Mouse (Mus musculus) liver, embryonic 11.5 days (tissue): ENCODE data around the gene Klhl3. TPM values are rescaled to one million over a fixed set of nuclear protein-coding genes. Genes with fewer than 3 reads are reported as not detected.
A peak's percentile ranks its signal among the peaks of the same experiment; 100 is the strongest.

Experiments used
- ATAC-seq: fragments of 200-750 bp; cut with Nextera tagmentation; replicated peaks from 2 replicates; pipeline ENCODE4 v1.8.0; 2017; ENCODE audit warnings: moderate number of reproducible peaks, mild to moderate bottlenecking, moderate TSS enrichment, moderate library complexity; ENCODE audit not compliant: low FRiP score
- DNase-seq: peaks from one replicate; pipeline ENCODE4 v3.0.0-alpha.2; 2017; ENCODE audit warnings: low spot score
- H3K27ac ChIP-seq: fragments of 300-500 bp; sonication (generic); 2 replicates; pipeline ENCODE4 v1.5.1; 2014; ENCODE audit warnings: mild to moderate bottlenecking, low read depth, low read length, control low read depth
- H3K27me3 ChIP-seq: fragments of 300-500 bp; sonication (generic); replicated peaks from 2 replicates; pipeline ENCODE4 v1.6.1; 2014; ENCODE audit warnings: low read length, mixed read lengths; ENCODE audit not compliant: control insufficient read depth, insufficient read depth
- H3K36me3 ChIP-seq: fragments of 300-500 bp; sonication (generic); 2 replicates; pipeline ENCODE4 v1.6.1; 2014; ENCODE audit warnings: mild to moderate bottlenecking, low read length, moderate library complexity, mixed read lengths; ENCODE audit not compliant: control insufficient read depth, insufficient read depth
- H3K4me1 ChIP-seq: fragments of 300-500 bp; sonication (generic); replicated peaks from 2 replicates; pipeline ENCODE4 v1.6.1; 2014; ENCODE audit warnings: low read length, mixed read lengths; ENCODE audit not compliant: control insufficient read depth, insufficient read depth
- H3K4me2 ChIP-seq: fragments of 300-500 bp; sonication (generic); 2 replicates; pipeline ENCODE4 v1.6.1; 2014; ENCODE audit warnings: mild to moderate bottlenecking, control low read depth, moderate library complexity
- H3K4me3 ChIP-seq: fragments of 300-500 bp; sonication (generic); 2 replicates; pipeline ENCODE4 v1.5.1; 2014; ENCODE audit warnings: low read depth, low read length, control low read depth
- H3K9ac ChIP-seq: fragments of 300-500 bp; sonication (generic); 2 replicates; pipeline ENCODE4 v1.6.1; 2014; ENCODE audit warnings: low read depth, low read length, control low read depth
- H3K9me3 ChIP-seq: fragments of 300-500 bp; sonication (generic); 2 replicates; pipeline ENCODE4 v1.6.1; 2016; ENCODE audit warnings: low read length, inconsistent platforms, mixed read lengths; ENCODE audit not compliant: control insufficient read depth
- WGBS: fragments of 180-500 bp; shearing (Covaris S2); extraction: QIAGEN DNeasy Blood & Tissue Kit; methylation state at CpG from one replicate; pipeline ENCODE4 v1.1.7; 2014; 5-methylcytosine and 5-hydroxymethylcytosine counted together
- polyA plus RNA-seq: library from polyadenylated mRNA; unstranded; fragments of >200 nt; fragmentation: Nextera tagmentation; extraction: Ambion mirVana; gene quantifications from 2 replicates; pipeline ENCODE4 v1.2.1, GENCODE M21; 2014

Klhl3 gene
- polyA plus RNA-seq, 1 experiment from 2014 or later: 2.7 TPM

- H3K9ac ChIP-seq: no peak overlapping the region
- no peak overlapping the region for H3K27ac ChIP-seq
- no peaks in the 10 kb centered on the region for H3K27me3 ChIP-seq
- WGBS: 69% methylated on average over 5 of the region's 5 CpGs
- no peak for ATAC-seq
- no peak for DNase-seq
- H3K4me3 ChIP-seq: no peak overlapping the region
- H3K4me2 ChIP-seq: no peak overlapping the region
- no peaks in the 10 kb centered on the region for H3K36me3 ChIP-seq
- no peaks in the 10 kb centered on the region for H3K9me3 ChIP-seq
- H3K4me1 ChIP-seq: no peaks in the 10 kb centered on the region
Measured at GRCm38 (mm10) chr13:58049121-58049520, 64.3 kb downstream of the Klhl3 start.

DNA sequence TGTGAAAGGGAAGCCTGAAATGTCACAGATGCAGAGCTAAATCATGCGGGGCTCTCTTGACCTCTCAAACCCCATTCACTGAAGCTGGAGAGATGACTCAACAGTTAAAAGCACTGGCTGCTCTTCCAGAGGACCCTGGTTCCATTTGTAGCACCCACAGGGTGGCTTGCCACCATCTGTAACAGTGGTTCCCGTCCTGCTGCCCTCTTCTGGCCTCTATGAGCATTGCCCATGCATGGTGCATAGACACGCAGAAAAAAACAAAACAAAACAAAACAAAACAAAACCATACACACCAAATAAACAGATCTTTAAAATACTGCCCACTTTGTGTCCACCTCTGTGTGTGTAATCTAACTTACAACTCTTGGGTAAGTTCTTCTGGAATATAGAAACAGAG is 65.3 kb downstream of the Klhl3 start:
- H3K9me3 ChIP-seq: no peaks in the 10 kb centered on the region
- H3K27me3 ChIP-seq: no peaks in the 10 kb centered on the region
- no peak overlapping the region for H3K9ac ChIP-seq
- no peak for ATAC-seq
- H3K4me1 ChIP-seq: no peaks in the 10 kb centered on the region
- H3K36me3 ChIP-seq: no peaks in the 10 kb centered on the region
- H3K4me3 ChIP-seq: no peak overlapping the region
- 78% methylated on average over 3 of the region's 3 CpGs for WGBS
- no peak for DNase-seq
- H3K27ac ChIP-seq: no peak overlapping the region
- H3K4me2 ChIP-seq: no peak overlapping the region

DNA sequence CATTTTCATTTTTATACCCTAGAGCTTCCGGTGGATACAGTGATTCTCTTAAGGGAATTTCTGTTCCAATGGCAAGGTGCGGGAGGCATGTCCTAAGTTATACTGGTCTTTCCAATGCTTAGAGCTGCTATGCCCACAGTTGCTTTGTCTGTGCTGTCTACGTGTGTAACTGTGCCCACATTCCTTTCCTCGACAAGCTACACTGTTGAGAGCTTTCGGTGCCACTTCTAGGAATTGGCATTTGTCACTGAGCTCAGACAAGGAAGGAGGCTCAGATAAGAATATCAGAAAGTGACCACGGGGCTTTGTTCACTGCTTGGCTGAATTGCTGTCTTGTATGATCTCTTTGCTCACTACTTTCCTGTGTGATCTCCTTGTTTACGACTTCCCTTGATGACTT is 67.2 kb downstream of the Klhl3 start:
- ATAC-seq (peak; percentile 71), DNase-seq (no peak)
- WGBS: 57% methylated on average over 7 of the region's 7 CpGs
- Histone ChIP-seq H3K4me2 (no peak overlapping the region), H3K9ac (no peak overlapping the region), H3K27ac (no peak overlapping the region), H3K4me1 (no peaks in the 10 kb centered on the region), H3K36me3 (no peaks in the 10 kb centered on the region), H3K9me3 (no peaks in the 10 kb centered on the region), H3K27me3 (no peaks in the 10 kb centered on the region), H3K4me3 (no peak overlapping the region)

GRCm38 (mm10) chr13:58045278-58045677 is 68.1 kb downstream of the Klhl3 start:
- Histone ChIP-seq H3K9me3 (no peaks in the 10 kb centered on the region), H3K27me3 (no peaks in the 10 kb centered on the region), H3K4me1 (no peaks in the 10 kb centered on the region), H3K9ac (no peak overlapping the region), H3K4me2 (no peak overlapping the region), H3K4me3 (no peak overlapping the region), H3K27ac (no peak overlapping the region), H3K36me3 (no peaks in the 10 kb centered on the region)
- 59% methylated on average over 4 of the region's 4 CpGs for WGBS
- DNase-seq (no peak), ATAC-seq (no peak)

DNA sequence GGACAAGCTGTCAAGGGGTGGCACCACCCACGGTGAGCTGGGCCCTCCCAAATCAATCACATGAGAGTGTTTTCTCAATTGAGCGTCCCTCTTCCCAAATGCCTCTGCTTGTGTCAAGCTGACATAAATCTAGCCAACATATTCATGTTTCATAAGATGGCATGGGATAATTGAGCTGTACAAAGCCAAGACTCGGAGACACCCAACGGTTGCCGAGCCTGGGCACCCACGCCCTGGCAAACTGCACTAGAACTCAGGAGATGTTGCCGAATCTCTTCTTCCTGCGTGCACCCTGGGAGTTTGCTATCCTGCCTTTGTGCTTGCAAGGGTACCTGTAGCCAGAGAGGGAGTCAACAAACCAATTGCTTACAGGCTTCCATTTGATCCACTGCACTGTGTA is 70.1 kb downstream of the Klhl3 start:
- H3K27me3 ChIP-seq: no peaks in the 10 kb centered on the region
- H3K9me3 ChIP-seq: no peaks in the 10 kb centered on the region
- no peak overlapping the region for H3K4me2 ChIP-seq
- H3K27ac ChIP-seq: no peak overlapping the region
- ATAC-seq (no peak), DNase-seq (no peak)
- 93% methylated on average over 8 of the region's 8 CpGs for WGBS
- H3K9ac ChIP-seq: no peak overlapping the region
- no peaks in the 10 kb centered on the region for H3K36me3 ChIP-seq
- H3K4me3 ChIP-seq: no peak overlapping the region
- no peaks in the 10 kb centered on the region for H3K4me1 ChIP-seq

DNA sequence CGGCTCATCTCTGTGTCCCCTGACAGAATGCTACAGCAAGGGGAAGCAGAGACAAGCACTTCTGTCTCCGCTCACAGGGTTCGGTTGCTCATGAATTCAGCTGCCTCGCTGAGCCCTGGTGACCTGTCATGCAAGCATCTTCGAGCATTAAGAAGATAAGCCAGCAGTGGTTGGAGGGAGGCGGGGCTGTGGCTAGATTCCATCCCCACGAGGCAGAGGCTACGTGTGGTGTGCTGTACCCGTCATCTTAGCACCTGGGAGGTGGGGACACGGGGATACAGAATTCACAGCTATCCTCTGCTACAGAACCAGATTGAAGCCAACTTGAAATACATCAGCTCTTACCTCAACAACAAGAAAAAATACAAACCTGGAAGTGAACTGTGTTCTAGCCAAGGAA is 73.3 kb downstream of the Klhl3 start:
- no peaks in the 10 kb centered on the region; the same call in 1 of the 2 replicates for H3K4me1 ChIP-seq
- no peak overlapping the region for H3K9ac ChIP-seq
- no peaks in the 10 kb centered on the region for H3K36me3 ChIP-seq
- H3K4me3 ChIP-seq: no peak overlapping the region
- WGBS: 45% methylated on average over 10 of the region's 10 CpGs
- DNase-seq: no peak
- ATAC-seq: no peak
- no peaks in the 10 kb centered on the region for H3K9me3 ChIP-seq
- H3K27ac ChIP-seq: no peak overlapping the region
- H3K27me3 ChIP-seq: no peaks in the 10 kb centered on the region
- H3K4me2 ChIP-seq: no peak overlapping the region

GRCm38 (mm10) chr13:58037506-58037905 is 75.9 kb downstream of the Klhl3 start:
- ATAC-seq (no peak), DNase-seq (no peak)
- 84% methylated on average over 8 of the region's 8 CpGs for WGBS
- no peaks in the 10 kb centered on the region for H3K9me3 ChIP-seq
- H3K4me3 ChIP-seq: no peak overlapping the region
- H3K4me2 ChIP-seq: no peak overlapping the region
- H3K27me3 ChIP-seq: no peaks in the 10 kb centered on the region
- H3K9ac ChIP-seq: no peak overlapping the region
- H3K36me3 ChIP-seq: no peaks in the 10 kb centered on the region
- H3K4me1 ChIP-seq: no peaks in the 10 kb centered on the region; the same call in 1 of the 2 replicates
- H3K27ac ChIP-seq: no peak overlapping the region

DNA sequence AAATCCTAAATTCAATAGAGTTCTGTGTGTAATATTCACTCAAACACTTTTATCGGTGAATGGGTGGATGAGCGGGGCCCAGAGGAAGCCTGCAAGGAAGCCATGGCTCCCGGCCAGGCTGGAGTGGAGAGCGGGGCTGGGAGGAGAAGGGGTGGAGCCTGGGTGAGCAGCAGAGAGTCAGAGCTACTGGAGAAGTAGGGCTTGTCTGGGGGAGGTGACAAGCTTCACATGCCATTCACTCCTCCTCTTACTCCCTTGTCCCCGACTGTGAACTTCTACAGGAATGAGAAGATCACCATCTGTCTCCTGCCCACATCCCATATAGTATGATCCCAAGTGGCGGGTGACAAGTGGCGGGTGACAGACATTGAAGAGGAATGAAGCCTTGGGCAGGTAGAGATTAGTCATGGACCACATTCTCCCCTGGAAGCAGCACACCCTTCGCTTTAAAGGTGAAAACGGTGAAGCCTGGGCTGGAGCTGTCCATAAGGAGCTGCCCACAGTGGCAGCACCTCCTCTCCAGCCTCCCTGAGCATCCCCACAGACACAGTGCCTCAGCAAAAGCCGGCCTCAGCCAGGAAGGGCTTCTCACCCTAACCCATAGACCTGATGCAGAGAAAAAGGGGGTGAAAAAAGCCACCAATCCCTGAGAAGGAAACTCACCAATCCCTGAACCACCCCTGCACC is 77.8 kb downstream of the Klhl3 start:
- Histone ChIP-seq H3K4me2 (no peak overlapping the region), H3K27me3 (no peaks in the 10 kb centered on the region), H3K4me3 (no peak overlapping the region), H3K36me3 (no peaks in the 10 kb centered on the region), H3K4me1 (no peaks in the 10 kb centered on the region; the same call in 1 of the 2 replicates), H3K9ac (no peak overlapping the region), H3K9me3 (no peaks in the 10 kb centered on the region), H3K27ac (no peak overlapping the region)
- ATAC-seq (no peak), DNase-seq (no peak)
- 56% methylated on average over 10 of the region's 10 CpGs for WGBS

DNA sequence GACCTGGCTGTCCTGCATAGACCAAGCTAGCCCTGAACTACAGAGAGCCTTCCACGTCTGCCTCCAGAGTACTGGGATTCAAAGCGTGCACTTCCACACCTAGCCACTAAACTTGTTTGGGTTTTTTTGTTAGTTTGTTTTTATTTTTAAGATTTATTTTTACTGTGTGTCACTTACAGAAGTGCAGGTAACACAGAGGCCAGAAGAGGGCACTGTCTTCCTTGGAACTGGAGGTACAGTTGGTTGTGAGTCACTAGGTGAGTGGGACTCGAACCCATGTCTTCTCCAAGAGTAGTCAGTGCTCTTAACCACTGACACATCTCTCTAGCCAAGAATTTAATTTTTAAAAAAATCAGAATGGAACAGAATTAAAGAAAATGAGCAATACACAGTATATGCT is 78.4 kb downstream of the Klhl3 start:
- Histone ChIP-seq H3K4me1 (no peaks in the 10 kb centered on the region; the same call in 1 of the 2 replicates), H3K4me2 (no peak overlapping the region), H3K9me3 (no peaks in the 10 kb centered on the region), H3K4me3 (no peak overlapping the region), H3K27me3 (no peaks in the 10 kb centered on the region), H3K36me3 (no peaks in the 10 kb centered on the region), H3K27ac (no peak overlapping the region), H3K9ac (no peak overlapping the region)
- DNase-seq (no peak), ATAC-seq (no peak)
- 80% methylated on average over 3 of the region's 3 CpGs for WGBS
